Mouse (Mus musculus): ENCODE measurements around the gene Tmem38b.
"Not testable (repeated sequence)": the region's sequence is repeated elsewhere in the genome, so short reads cannot be mapped to it uniquely, and the experiment has no call there.

The Tmem38b gene

DNA sequence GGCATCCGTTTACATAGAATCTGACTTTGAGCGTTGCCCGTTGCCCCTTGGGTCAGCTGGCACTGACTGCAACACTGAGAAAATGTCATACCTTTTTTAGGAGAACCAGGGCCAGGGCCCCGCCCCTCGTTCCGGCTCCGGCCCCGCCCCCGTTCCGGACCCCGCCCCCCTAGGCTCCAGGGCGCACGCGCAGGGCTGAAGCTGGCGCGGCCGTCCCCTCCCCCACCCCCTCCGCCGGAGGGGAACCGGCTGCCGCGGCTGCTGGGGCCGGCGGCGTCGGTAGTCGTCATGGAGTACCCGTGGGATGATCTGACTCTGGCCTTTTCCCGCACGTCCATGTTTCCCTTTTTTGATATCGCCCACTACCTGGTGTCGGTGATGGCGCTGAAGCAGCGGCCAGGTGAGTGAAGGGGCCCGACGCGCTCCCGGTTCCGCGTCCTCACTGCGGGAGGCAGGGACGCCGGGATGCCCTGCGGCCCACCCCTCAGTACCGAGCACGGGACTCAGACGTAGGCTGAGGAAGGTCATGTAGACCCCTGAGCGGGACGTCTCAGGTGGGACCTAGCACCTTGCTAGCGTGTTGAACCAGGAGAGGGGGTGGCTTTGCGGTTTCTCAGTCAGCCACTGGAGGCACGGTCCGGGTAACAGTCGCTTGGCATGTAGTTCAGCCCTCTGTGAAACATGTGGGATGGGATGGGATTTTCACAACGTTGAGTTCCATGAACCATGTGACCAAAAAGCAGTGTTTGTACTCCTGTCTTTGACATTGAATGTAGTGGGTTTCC is at the start of gene Tmem38b:
Gene Tmem38b (plus strand): TSS at position 225 of the 785 bp plus-strand sequence.
- peak; percentile 83 for DNase-seq (ENCODE audit: low spot score)

DNA sequence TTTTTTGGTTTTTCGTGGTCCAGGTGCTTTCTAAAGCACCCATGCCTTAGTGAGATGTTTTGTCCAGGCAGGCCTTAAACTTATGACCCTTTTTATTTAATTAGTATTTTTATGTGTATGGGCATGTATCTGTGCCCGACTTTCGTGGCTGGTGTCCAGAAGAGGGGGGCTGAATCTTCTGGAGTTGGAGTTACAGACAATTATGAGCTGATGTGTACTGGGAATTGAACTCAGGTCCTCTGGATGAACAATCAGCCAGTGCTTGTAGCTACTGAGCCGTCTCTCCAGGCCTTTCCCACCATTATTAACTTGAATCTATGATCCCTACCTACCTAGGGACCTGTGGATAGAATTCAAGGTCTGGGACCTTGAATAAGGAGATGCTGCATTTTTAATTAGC is 44.4 kb upstream of the Tmem38b start:
- DNase-seq (ENCODE audit: low spot score) = no peak

DNA sequence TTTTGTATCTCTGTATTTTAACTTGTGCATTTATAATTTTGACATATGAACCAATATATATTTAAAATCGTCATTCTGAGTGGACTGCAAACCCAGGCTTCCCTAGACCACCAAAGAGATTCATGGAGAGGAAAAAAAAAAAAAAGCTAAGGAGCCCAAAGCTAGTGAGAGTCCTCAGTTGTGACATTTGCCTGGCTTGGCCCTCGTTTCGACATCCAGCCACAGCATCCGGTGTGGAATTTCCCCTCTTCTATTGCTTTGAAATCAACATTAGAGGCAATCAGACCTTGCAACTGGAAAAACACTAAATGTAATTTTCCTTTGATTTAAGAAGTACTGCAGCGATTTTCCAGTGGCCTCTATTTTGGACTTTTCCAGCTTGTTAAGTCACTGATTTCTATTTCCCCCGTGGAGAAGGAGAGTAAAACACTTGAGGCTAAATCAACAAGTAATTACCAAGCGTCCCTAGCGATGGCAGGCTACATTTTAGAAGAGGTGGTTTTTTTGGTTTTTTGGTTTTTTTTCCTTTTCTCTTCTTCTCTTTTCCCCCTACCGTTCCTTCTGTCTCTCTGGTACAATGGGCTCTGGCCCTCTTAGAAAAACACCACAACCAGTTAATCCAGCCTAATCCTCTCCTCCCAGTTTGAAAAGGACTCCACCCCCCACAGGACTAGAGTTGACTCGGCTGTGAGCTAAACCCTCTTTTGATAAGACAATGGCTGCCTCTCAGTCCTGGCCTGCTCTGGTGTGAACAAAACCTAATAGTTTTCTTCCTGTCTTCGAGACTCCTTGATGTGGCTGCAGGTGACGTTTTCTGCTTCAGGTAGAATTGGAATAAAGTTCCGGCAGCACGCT is 43.4 kb upstream of the Tmem38b start:
- DNase-seq (ENCODE audit: low spot score) = peak; percentile 56

DNA sequence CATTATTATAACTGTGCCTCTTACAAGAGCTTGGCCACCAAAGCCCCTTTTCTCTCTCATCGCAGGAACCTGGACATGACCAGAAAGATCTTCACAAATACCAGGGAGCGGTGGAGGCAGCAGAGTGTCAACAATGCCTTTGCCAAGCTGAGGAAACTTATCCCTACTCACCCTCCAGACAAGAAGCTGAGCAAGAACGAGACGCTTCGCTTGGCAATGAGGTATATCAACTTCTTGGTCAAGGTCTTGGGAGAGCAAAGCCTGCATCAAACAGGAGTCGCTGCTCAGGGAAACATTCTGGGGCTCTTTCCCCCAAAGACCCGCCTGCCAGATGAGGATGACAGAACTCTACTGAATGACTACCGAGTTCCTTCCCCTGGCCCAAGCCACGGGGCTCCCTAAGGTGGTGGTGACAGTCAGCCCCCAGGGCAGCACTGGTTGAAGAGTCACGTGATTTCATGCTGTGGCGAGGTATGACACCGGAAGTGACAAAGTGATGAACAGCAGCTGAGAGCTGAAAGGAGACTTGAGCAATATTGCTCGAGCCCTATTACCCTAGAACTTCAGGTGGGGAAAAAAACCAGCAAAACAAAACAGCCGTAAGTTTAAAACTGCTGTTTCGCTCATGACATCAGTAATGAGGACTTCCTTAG is 40.0 kb upstream of the Tmem38b start:
- DNase-seq (ENCODE audit: low spot score) = no peak

DNA sequence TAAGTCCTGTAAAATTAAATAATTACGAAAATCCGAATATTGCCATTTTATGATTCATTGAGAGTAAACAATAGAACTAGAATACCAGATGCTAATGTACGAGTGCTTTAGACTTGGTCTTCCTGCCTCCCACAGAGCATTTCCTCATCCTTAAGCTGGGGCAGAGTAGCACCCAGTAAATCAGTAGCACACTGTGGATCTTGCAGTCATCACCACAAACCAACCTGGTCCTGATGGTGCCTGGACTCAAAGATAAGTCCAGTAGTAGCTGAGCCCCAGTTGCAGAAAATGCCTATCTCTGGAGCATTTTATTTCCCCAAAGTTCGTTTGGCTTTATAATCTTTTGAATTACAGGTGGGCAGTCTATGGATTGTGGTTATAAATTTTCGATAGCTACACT is 39.0 kb upstream of the Tmem38b start:
- no peak for DNase-seq (ENCODE audit: low spot score)

DNA sequence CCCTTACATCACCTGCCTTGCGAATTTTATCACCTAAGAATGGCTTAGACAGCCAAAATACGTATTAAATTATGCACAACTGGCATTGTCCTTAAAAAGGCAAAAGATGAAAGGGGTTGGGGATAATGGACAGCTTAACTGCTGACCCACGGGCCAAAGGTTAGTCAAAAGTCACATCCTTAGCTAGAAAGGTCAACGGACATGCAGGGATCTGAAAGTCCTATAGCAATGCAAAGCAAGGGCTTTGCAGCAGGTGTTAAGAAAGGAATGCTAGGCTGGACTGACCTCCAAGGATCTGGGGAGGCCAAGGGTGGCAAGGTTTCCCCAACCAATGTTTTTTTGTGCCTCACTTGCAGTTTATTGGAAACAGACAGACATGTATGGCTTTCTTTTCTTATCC is 36.5 kb upstream of the Tmem38b start:
- peak; percentile 70 for DNase-seq (ENCODE audit: low spot score)

DNA sequence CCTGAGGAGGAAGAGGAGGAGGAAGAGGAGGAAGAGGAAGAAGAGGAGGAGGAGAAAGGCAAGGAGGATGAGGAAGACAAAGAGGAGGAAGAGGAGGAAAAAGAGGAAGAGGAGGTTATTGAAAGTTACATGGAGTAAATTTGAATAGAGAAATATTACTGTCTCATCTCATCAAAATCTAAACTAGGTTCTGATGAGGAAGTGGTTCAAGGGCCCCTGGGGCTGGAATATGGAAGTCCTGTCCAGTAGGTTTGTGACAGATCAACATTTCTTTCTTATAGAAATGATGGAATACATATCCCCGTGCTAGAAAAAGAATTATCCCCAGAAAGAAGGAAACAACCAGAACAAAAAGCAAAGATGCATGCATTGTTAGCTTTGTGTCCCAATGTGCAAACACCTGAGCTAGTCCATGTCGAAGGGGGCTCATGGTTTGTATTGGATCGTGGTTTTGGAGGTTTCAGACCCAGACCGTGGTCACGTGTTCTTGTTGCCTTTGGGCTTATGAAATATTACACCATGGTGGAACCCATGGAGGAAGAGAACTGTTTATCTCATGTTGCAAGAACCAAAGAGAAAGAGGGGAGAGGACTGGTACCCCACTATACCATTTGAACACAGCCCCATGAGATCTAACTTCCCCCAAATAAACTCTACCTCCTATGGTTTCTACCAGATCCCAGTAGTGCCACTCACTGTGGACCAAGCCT is 31.4 kb upstream of the Tmem38b start:
- DNase-seq (ENCODE audit: low spot score) = no peak

DNA sequence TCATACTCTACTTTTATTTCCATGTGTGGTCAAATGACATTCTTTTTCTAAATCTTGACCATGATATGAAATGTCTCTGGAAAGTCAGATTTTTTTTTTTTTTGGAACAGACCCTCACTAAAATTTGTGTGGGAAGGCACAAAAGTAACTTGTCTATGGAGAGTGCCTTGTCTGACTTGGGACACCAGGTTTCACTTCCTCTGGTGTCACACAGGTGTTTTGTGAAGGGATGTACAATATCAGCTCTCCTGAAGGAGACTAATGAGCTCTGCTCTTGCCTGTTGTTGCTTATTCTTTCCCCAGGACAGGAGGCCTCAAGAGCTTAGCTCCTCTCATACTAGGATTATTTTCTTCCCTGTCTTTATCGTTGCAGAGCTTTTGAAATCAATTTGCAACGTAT is 30.8 kb upstream of the Tmem38b start:
- DNase-seq (ENCODE audit: low spot score) = no peak

DNA sequence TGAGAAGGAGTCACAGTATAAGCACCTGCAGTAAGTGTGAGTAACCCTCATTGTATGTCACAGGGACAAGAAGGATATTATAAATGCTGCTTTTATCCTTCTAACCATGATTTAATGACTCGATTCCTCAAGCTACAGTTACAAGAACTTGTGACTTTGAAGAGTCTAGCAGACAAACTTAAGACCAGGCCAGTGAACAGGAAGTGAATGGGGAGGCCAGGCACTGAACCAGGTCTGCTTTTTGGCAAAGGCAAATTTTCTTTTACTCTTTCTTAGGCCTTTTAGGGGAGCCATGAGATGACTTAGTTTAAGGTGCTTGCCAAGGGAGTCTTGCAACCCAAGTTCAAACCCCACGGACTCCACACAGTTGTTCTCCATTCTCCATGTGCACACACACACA is 30.1 kb upstream of the Tmem38b start:
- DNase-seq (ENCODE audit: low spot score) = no peak

DNA sequence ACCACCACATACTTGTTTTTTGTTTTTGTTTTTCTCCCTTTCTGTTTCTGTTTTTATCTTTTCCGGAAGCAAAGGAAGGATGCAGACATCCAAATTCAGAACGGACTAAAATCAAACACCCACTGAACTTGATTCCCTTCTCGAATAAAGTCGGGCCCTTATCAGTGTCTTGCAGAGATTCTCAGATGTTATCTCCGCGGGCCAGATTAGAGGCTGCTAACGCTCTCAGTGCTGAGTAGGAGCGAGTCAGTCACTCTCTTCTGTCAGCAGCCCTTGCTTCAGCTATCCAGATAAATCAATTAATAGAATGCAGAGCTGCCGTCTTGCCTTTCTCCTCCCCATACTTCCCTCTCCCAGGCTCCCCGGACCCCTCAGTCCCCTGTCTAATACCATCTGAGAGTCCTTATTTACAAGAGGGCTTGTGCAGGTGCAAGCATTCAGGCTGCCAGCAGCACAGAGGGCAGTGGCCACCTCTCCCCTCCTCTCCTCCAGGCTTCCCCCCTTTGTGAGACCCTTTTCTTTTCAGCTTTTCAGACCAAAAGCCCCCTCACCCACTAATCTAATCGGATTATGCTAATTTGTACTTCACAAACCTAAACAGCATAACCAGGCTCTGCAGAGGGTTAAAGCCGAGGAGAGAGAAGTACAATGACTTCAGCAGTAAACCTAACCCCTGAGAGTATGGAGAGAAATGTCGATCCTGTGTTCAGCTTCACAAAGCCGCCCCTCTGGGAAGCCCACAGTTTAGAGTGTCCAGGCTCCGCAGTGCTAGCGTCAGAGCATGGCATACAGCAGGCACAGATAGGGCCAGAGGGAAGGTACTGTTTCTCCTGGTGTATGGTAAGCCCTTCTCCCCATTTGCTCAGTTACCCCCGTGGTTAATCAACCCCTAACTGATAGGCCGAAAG is 28.7 kb upstream of the Tmem38b start:
- DNase-seq (ENCODE audit: low spot score) = peak; percentile 58

DNA sequence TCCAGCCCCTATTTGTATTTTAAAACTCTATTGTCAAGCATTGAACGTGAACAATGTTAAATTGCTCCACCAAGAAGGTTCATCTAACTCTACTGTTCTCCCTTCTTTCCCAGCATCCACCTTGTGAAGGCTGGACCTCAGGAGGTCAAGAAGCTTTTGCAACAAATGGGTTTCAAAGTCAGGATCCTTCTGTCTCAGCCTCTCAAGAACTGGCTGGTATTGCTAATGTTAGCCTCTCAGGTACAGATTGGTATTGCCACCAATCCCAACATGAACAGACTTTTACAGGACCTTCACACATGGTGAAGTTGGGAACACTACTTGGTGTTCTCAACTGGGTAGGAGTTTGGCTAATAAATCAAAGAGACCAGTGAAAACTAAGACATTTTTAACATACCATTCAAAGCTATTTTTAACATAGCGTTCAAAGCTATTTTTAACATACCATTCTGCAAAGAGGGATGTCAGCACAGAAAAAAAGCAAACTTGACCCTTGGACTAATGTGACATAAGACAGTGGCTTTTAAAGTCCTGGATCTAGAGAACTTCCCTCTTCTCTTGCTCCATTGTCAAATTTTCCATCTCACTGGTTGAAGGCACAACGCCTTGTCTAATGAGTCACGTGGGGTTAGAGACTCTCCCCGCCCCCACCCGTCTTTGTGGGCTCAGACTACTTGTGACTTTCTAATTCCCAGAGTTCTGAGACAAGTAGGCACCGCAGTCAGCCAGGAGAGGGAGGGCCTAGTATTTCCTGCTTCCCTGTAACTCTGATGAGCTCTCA is 26.8 kb upstream of the Tmem38b start:
- DNase-seq (ENCODE audit: low spot score) = peak; percentile 50

DNA sequence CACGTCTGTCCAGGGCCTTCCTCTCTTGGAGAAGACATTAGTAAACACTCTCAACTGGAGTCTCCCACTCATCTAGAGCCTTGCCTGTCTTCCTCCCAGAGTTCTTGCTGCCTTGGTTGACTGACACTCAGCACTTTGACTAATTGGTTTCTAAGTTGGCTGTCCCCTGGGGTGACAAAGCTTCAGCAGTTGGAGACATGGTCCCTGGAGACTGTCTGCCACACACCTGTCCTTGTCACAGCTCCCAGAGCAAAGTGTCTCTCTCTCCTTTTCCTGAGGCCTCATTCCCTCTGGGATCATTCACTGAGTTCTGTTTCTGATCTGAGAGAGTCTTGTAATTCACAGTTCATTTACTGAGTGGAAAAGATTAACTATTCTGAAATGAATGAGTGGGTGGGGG is 26.1 kb upstream of the Tmem38b start:
- no peak for DNase-seq (ENCODE audit: low spot score)

DNA sequence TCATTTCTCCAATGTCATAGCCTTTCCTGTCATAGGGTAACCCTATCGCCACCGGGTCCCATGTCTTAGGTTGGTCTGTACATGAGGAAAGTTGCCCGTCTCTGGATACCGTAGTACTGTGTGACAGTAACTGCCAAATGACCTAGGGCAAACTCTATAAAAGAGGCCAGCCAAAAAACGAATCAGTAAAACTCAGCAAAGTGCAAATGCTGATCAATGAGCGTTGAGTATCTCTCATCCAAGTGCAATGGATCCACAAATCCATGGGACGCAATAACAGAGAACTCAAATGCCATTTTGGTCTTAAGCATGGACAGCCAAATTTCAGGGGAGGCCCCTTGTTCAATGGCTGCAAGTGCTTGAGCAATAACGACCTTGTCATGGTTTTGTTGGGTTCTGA is 22.2 kb upstream of the Tmem38b start:
- DNase-seq (ENCODE audit: low spot score) = not testable (repeated sequence)

DNA sequence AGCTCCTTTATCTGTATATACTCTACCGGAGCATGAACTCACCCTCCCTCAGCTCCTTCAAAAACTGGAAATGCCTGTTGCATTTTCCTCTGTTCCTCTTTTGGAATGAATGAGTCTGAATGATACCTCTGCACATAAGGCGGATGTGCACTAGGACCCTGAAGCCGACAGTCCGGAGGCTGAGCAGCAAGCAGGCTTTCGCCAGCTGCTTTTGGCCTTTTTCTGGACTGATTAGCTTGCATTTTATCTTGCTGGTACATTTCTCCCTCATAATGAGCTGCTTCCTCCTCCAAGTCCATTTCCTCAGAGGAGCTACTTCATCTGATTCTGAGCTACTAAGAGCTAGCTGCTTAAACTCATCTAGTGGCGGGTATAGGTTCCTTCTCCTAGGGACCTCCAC is 19.4 kb upstream of the Tmem38b start:
- not testable (repeated sequence) for DNase-seq (ENCODE audit: low spot score)

DNA sequence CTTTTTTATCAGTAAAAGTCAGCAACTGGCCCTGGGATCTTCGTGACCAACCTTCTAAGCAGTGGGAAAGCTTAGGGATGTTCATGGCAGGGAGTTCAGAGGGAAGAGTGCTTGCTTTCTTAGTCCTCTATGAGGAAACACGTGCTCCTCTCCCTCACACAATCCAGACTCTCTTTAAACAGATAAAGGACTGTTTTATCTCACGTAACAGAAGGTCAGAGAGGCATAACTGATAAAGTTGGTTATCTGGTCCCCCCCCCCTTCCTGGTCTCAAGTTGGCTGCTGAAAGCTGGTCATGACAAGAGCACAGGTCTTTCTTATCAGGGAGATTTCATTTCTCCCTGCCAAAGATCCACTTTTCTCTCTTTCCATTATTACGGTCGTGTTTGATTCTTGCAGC is 7.5 kb upstream of the Tmem38b start:
- DNase-seq (ENCODE audit: low spot score) = no peak

DNA sequence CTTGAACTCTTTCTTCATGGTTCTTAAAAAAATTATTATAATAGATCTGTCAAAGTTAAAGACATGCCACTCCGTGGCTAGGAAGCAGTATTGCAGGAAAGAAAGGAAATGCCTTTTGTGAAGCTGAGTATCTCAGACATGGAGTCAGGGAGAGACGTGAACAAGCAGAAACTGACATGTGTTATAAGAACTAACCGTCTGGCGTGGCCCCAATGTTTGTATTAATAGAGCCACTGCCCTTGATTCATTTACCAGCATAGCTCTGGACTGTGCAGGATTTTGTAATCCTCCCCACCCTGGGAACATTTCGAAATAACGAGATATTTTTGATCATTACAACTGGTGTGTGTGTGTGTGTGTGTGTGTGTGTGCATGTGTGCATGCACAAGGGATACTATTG is 2.1 kb upstream of the Tmem38b start:
- DNase-seq (ENCODE audit: low spot score) = no peak

DNA sequence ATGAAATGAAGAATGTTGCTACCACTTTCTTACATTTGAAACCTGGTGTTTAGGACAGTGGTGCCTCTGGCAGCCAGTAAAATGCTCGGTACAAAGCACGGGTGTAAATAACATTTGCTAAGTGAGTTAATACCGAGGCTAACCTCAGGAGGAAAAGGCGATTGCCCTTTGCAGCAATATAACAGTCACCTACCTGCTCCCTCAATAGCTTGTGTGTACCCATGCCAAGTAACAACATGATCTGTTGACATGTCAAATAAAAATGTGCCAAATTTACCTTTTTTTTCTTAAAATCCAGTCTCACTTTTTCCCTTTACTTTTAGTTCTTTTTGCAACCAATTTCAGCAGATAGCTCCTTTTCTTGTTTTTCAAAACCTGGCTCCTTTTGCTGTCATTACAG is 1.0 kb upstream of the Tmem38b start:
- no peak for DNase-seq (ENCODE audit: low spot score)

DNA sequence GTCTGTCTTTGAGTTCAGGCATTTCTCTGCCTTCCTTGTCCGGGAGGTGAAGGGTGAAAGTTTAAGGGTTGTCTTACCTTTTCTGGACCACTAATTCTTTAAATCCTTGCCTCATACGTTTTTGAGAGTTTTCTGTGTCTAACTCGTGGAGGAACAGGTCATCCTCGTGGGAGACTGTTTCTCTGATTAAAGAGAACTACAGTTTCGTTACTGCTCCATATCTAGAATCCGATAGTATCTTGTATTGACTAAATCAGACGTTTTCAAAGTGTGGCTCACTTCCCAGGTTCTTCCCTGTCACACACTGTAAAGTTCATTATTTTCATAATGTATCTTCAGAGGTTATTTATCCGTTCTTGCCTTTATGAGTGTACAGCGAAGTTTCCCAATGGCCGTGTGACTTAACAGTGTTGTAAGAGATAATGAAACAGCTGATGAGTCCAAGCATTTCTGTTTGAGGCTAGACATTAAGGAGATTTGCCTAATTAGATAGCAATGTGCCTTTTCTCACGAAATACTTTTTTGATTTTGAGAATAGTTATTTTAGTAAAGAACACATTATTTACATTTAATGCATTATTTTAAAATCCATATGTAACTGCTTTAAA is 900 bp downstream of the Tmem38b start:
- DNase-seq (ENCODE audit: low spot score) = no peak

DNA sequence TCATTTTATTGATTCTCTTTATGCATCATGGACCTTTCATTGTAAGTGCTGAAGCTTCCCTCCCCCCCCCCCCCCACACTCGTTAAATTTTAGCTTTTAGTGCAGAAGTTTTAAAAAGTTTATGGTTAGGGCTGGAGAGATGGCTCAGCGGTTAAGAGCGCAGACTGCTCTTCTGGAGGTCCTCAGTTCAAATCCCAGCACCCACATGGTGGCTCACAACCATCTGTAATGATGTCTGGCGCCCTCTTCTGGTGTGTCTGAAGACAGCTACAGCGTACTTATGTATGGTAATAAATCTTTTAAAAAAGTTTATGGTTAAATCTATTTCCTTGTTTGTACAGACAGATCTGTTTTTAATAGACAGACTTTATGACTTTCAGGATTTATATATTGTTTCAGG is 2.0 kb downstream of the Tmem38b start:
- DNase-seq (ENCODE audit: low spot score) = no peak

DNA sequence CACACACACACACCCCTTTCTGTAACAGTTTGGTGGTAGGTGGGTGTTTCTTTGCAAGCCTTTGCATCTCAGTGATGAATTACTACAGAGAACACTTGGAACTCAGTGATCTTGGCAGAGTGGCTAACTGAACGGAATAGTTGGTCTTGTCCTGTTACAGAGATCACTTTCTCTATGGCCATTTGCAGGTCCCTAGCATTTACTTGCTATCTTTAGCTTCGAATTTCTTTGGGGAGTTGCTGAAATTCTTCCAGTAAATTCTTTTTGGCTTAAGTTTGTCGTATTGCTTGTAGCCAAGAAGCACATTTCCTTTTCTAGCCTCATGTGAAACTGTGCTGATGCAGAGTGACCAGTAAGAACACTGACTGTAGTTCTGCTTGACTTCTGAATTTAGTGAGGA is 3.1 kb downstream of the Tmem38b start:
- DNase-seq (ENCODE audit: low spot score) = no peak

Measured in embryo, embryonic 10.5 days (tissue).